Mouse (Mus musculus) urinary bladder, postnatal 36 days (tissue): ENCODE measurements around the gene Rdh13.
A peak's percentile ranks its signal among the peaks of the same experiment; 100 is the strongest.
"Not testable (repeated sequence)": the region's sequence is repeated elsewhere in the genome, so short reads cannot be mapped to it uniquely, and the experiment has no call there.

Source experiments
- DNase-seq, 2 experiments: peaks; one replicate each; pipeline ENCODE4 v3.0.0; 2022; ENCODE audit warnings: low spot score in 2 of 2, mixed read lengths in 1 of 2

The Rdh13 gene

DNA sequence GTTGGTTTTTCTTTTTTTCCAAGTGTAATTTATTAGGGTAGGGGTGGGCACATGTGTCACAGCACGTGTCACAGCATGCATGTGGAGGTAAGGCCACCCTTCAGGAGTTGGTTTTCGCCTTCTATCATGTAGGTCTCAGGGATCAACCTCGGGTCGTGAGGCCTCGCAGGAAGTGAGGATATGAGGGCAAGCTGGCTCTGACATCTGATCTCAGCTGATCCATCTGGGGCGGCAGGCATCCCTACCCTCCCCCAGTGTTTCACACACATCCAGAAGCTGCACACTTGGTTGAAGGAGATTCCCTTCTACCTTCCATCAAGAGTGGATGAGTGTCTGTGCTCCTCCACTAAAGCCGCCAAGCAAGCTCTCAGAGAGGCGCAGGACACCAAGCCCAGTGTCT lies 13.4 kb downstream of the Rdh13 start:
- no peak for DNase-seq

DNA sequence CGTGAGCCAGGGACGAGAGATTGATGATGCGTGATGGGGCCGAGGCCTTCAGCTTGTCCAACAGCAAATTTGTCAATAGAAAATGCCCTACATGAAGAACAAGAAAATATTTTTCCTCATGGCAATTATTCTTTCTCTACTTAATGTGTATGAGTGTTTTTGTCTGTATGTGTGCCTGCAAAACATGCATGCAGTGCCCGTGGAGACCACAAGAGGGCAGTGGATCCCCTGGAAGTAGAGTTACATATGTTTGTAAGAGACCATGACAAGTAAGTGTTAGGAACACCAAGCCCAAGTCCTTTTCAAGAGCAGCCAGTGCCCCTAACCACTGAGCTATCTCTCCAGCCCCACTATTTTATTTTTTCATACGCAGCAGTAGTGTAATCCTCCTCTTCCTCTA lies 13.9 kb downstream of the Rdh13 start:
- DNase-seq, result peak; percentile 67 to 69

DNA sequence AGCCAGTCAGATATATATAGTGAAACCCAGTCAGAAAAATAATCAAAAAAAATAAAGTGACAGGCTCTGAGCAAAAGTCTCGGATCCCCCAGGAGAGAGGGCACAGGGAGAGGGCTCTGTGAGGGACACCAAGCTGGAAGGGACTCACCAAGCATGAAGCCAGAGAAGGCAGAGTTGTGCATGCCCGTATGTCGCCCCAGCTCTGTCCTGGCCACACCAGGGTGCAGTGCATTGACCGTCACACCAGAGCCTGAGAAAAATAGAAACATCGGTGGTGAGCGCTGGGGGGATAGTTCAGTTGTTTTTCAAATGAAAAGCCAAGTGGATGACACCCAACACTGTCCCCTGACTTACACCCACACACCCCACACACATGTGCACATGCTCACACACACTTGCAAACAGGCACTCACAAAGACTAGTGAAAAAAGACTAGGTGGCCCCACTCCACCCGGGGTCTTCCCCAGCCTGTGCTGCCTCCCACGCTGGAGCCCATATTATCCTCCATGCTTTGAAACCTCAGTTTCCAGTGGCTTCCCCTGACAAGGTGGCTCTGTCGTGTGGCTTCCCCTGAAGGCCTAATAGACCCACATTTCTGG lies 15.1 kb downstream of the Rdh13 start:
- DNase-seq, result no peak

DNA sequence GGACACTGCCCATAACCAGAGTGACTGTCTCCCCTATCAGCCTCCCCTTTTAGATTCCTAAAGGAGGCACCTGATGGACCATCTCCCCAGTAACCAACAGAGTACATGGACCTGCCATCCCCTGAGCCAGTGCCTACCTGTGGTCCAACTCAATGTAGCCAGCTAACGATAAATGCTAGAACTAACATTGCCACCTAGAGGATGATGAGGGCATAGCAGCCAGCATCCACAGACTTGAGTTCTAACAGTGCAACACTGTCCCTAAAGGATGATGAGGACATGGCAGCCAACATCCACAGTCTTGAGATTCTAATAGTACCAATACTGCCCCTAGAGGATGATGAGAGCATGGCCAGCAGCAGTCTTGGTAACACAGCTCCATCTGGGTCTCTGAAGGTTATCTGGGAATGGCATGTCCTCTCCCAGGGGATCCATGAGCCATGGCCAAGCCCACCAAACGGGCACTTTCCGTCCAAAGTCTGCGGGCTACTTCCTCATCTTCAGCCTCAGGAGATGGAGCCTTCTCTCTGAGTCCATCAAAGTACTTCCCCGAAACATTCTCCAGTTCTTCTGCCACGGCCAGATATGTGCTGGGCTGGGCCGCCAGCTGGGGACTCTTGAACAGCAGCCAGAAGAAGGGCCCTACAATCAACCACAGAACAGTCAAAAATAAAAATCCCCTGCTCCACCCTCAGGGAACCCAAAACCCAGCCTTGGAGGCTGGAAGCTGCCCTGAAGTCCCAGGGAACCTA lies 18.1 kb downstream of the Rdh13 start:
- DNase-seq, result peak; percentile 78 to 84

DNA sequence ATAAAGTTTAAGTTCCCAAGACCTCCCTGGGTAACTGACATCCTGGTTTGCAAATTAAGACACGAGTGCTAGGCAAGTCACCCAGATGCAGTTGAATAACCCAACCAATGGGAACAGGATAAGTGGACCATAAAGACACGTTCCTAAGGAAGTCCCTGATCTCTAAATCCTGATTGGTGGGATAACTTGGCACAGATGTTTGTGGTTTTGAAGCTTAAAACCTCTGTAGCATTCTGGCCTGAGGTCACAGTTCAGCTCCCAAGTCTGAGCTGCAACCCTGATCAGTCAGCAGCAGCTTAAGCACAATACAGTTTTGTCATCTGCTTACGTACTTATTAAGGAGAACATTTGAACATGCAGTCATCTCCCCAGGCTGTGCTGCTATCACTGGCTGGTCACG lies 25.2 kb downstream of the Rdh13 start:
- DNase-seq, result no peak

DNA sequence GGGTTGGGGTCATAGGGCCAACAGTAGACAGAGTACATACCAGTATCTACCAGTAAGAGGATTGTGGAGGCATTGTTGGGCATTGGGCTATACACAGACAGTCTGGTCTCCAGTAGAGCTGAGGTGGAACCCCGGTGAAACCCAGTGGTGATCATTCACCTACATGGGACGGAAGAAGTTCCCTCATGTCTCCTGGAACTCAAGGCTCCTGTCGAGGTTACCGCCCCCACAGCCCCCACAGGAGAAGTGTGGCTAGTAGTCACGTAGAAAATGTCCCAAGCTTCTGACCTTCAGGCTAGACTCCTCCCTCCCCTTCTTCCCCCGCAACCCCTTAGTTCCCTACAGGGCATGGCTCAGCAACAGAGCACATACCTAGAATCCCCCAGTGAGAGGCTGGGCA lies 25.8 kb downstream of the Rdh13 start:
- no peak for DNase-seq

DNA sequence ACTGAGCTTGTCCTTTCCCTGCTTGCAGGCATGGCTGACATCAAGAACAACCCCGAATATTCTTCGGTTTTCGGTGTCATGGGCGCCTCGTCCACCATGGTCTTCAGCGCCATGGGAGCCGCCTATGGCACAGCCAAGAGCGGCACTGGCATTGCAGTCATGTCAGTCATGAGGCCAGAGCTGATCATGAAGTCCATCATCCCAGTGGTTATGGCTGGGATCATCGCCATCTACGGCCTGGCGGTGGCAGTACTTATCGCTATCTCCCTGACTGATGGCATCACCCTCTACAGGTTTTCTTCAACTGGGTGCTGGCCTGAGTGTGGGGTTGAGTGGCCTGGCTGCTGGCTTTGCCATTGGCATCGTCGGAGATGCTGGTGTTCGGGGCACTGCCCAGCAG lies 33.0 kb downstream of the Rdh13 start:
- DNase-seq, result not testable (repeated sequence)

DNA sequence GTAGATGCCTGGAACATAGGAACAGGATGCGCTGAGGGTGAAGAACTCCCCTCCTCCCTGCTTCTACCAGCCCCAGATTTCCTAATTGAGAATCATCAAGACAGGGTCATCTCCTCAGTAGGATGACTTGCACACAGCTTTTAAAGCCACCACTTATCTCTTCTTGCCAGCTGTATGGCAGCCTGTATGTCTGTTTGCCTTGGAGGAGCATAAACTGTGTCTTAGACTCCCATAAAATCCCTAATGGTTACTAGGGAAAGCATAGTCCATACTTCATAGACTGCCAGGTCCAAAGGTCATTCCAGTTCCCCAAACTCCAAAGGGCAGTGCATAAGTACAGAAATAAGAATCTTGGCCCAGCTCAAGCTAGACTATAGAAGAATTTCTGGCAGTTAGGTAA lies 47.7 kb downstream of the Rdh13 start, which contains the start of gene Gp6:
TSS of gene Gp6 (minus strand) at position 15 of the 400 bp plus-strand sequence.
- no peak for DNase-seq
